Mouse (Mus musculus) adrenal gland, postnatal 4 days (tissue): Measurements from ENCODE around the gene Cry1. TPM values are rescaled to one million over a fixed set of nuclear protein-coding genes. Genes with fewer than 3 reads are reported as not detected.

Source experiments
- DNase-seq, 2 experiments: peaks; one replicate each; pipeline ENCODE4 v3.0.0; 2021 to 2022; ENCODE audit warnings: low spot score in 2 of 2, mixed read lengths in 2 of 2
- total RNA-seq, 2 experiments: library from RNA; stranded (reverse); gene quantifications; 2 replicates each; pipeline ENCODE4 v1.2.3; 2021

Cry1 gene
- total RNA-seq, 2 experiments from 2014 or later = 18.8 to 19.5 TPM

- no peak for DNase-seq
Observed at GRCm38 (mm10) chr10:85164791-85165190, 20.1 kb downstream of the Cry1 start.

DNA sequence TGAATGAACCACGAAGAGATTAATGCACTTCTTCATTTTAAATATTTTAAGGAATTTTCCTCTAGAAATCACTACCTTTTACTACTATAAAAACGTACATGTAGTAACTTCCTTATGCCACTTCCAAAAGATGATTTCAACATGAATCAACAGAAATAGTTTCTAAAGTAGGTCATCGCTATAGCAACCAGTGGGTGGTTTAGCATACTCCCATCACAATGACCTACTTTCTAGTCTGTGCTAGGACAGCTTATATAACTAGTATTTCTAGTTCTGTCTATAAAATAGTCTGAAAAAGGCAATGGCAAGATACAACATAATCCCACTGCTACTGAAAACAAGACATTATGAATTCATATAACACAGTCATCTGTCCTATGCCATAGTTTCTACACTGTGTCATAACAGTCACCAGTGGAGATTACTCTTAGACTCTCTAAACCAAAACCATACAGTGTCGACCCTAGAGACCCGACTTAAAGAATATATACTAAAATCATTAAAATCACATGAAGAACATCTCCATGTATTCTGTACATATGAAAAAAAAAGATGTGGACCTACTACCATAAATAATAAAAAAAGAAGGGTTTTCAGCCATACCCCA is 23.0 kb downstream of the Cry1 start:
- no peak for DNase-seq

DNA sequence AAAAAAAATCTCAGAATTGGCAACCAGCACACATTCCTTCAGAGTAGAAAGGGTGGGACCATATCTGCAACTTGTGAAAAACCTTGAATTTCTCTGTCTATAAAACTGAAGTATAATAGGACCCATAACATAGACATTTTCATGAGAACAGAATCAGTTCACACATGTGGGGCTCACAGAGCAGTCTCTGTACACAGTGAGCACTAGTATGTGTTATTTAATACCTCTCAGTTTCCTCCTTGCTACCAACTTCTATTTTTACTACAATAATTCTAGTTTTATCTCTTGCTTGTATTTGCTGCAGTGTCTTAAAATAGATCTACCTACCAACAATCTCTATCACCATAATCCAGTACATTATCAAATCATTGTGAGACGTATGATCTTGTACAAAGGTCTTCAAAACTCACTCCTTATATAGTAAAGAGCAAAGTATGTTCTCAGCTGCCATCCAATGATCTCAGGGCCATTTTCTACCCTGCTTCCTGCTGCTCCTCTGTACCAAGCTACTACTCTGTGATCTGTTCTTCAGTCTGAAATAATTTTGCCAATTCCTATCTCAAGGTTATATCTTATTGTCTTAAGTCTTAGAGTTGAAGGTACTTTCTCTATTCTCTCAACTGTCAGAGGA is 24.8 kb downstream of the Cry1 start:
- DNase-seq = no peak

- DNase-seq = no peak
Observed at GRCm38 (mm10) chr10:85157451-85157850, 27.4 kb downstream of the Cry1 start.

- DNase-seq = peak in 1 of 2 experiments; percentile 28
Observed at GRCm38 (mm10) chr10:85154195-85154594, 30.7 kb downstream of the Cry1 start.

DNA sequence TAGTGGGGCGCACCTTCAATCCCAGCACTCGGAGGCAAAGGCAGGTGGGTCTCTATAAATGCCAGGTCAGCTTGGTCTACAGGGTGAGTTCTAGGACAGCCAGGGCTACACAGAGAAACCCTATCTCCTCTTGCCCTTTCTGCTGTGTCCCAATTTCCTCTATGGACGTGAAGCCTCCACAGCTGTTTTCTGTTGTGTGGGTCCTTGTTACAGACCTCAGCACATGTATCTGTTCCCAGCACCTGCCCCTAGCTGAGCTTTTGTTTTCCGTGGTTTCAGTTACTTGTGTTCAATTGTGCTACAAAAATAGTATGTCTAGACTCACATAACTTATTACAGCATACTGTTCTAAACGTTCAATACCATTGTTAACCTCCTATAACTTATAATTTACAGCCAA is 35.6 kb downstream of the Cry1 start:
- DNase-seq = no peak

GRCm38 (mm10) chr10:85146282-85146681 is 38.6 kb downstream of the Cry1 start:
- DNase-seq = no peak

GRCm38 (mm10) chr10:85141465-85141864 is 43.4 kb downstream of the Cry1 start:
- DNase-seq = no peak

GRCm38 (mm10) chr10:85136573-85136972 is 48.3 kb downstream of the Cry1 start:
- DNase-seq = no peak

DNA sequence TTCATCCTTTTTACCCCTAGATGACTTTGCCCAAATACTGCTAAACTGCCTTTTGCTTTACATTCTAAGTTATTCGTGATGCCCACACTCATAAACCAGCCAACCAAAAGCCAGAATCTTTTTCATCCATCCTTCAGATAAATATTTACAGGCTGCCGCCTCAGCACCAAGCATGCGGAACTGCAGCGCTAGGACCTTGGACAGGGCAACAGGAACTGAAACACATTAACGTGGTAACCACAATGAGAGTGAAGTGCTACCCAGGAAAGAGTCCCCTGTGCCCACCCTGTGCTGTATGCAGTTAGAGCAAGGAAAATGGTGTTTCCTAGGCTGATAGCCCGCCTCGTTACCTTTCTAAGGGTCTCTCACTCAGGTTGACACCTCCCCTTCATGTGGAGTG is 56.4 kb downstream of the Cry1 start:
- no peak for DNase-seq

DNA sequence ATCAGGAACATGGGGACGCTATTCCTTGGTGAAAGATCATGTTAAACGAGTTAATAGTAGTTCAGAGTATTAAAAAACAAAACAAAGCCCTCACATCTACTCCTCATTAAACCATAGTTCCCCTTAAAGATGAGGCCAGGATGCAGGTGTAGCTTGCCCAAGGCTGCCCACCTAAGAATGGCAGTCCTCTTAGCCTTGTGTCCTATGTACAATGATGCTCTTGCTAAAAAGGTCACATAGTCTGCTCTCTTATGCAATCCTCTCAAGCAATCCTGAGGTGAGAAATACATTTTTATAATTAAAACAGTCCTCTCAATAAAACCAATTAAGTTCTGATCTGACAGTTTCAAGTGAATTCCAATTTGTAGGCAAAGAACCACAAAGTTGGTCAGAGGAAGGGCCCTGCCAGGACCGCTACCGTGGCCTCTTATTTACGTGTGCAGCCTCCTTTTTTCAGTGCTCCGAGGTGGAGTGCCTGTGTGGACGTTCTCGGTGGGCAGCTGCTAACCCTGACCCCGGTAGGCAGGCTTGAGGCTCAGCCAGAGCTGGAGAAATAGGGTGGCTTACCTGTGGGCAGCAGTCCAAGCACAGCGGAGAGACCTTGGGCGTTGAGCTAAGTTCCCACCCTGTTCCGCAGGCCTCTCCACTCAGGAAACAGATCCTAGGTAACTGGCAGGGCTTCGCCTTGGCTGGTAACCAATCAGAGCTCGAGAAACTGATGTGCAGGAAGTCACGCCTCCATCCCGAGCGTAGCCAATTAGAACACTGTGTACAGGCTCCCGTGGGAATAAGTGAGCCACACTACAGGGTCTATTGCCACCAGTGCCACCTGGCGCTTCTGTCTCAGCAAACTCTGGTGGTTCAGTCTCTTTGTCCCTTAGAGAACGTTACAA is 57.2 kb downstream of the Cry1 start, which contains the start of gene Mterf2:
Gene Mterf2, minus strand, starts transcription at position 633 of the 893 bp plus-strand sequence.
- DNase-seq = peak; percentile 51 to 77

DNA sequence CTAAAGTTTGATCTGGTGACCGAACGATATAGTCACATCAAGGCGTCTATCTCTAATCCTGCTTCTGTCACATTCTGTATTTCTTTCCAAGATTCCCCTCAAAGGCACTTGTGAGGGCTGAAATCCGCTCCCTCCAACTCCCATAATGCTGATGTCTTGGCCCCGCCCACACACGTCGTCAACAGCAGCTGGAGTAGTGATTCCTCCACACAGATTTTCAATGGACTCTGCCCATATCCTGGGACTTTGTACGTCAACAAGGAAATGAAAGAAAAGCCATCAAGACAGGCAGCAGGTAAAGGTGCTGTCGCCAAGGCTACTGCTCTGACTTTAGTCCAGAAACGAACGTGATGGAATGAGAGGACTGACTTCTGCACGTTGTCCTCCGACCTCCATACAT is 59.7 kb downstream of the Cry1 start:
- no peak for DNase-seq

DNA sequence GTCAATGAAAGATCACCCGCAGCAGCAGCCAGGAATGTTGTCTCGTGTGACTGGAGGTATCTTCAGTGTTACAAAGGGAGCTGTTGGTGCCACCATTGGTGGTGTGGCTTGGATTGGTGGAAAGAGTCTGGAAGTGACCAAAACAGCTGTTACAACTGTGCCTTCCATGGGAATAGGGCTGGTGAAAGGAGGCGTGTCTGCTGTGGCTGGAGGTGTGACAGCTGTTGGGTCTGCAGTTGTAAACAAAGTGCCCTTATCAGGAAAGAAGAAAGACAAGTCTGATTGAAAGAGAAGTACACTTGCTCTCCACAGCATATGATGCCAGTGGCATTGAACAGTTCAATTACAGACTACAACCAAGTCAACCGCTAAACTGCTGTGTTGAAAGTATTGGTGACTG is 70.5 kb downstream of the Cry1 start:
- no peak for DNase-seq

DNA sequence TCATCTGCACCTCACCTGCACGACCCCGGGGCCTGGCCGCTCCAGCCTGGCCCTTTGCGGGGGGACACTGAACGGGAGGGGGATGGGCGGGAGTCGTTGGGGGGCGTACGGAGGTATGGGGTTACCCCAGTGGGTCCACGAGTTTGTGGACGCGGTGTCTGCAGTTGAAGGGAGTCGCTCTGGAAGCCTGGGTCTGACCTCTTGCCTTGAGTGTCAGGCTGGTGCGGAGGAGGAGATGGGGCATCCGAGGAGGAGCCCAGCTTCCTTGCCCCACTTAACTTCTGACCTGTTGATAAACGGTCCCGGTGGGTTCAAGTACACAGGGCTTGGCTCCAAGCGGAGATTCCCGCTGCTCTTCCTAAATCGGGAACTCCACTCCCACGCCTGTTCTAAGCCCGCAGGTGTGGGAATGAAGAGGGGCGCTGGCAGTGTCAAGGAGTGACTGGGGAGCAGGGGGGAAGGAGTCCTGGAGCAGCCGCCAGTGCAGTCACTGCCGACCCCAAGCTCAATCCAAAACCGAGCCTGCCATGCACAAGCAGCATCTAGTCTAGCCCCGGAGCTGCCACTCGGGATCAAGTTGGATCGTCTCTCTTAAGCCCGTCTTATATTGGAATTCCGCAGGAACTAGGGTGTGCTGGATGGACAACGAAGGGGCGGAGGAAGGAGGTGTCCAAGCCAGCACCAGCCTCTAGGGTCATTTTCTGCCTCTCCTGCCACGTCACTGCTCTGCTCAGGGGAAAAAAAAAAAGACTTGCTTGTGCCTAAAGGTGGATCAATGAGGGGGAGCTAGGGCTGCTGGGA is 81.6 kb downstream of the Cry1 start:
- DNase-seq = peak; percentile 5 to 14

DNA sequence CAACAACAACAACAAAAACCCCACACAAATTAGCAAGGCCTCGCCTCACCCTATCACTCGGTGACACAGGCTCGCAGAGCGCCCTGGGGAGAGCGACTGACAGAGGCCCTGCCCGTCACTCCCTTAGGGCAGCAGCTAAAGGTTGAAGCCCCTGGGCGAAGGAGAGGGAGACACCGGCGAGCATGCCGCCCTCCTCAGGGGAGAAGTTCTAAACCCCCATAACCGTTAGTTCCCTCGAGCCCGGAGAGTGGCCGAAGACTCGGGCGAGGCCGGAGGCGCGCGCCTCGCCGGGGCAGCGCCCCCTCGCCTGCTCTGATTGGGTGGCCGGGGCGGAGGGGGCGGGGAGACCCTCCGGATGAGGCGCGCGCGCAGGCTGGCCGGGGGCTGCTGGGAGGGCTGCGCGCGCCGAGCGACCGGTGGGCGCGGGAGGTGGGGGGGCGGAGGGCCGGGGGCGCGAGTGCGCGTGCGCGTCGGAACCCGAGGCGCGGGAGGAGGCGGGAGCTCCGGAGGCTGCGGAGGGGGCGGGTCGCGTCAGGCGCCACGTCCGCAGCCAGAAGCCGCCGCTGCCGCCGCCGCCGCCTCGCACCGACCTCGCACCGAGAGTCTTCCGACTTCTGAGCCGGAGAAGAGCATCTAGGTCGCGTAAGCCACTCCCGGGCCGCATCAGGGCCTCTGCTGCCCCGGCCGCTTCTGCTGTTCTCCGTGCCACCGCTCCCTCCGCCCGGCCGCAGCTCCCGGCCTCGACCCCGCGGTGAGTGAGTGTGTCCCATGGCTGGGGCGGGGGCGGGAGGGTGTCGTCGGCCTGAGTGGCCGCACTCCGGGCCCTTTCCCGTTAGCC is 82.4 kb downstream of the Cry1 start, which contains the start of the genes Fhl4 and Tmem263:
Gene Fhl4, minus strand, starts transcription at position 249 of the 838 bp plus-strand sequence.
Gene Tmem263, plus strand, starts transcription at position 381 of the 838 bp plus-strand sequence.
- peak; percentile 70 to 82 for DNase-seq

- DNase-seq = peak; percentile 3 to 7
Observed at GRCm38 (mm10) chr10:85101841-85102240, 83.0 kb downstream of the Cry1 start.
